Mouse (Mus musculus) G1E (cell line): ENCODE results near the gene App. TPM values are rescaled to one million over a fixed set of nuclear protein-coding genes. Genes with fewer than 3 reads are reported as not detected.

ENCODE experiments used
- ATAC-seq: 2 replicates; pipeline ENCODE4 v1.8.0; 2016; ENCODE audit warnings: mild to moderate bottlenecking; ENCODE audit not compliant: insufficient number of reproducible peaks, poor library complexity, low FRiP score, severe bottlenecking; ENCODE audit errors: extremely low read depth
- DNase-seq: peaks from one replicate; pipeline ENCODE4 v3.0.0; 2012; ENCODE audit warnings: low spot score
- H3K27me3 ChIP-seq: 2 replicates; pipeline ENCODE4 v1.6.1; 2012; ENCODE audit warnings: mild to moderate bottlenecking, low read length, inconsistent platforms; ENCODE audit not compliant: insufficient read depth
- H3K36me3 ChIP-seq: replicated peaks from 2 replicates; pipeline ENCODE3; 2012; ENCODE audit warnings: mild to moderate bottlenecking, inconsistent platforms
- H3K4me1 ChIP-seq: 2 replicates; pipeline ENCODE4 v1.6.1; 2012; ENCODE audit warnings: low read depth, low read length, inconsistent platforms, mixed read lengths; ENCODE audit not compliant: insufficient read depth
- H3K4me3 ChIP-seq: 2 replicates; pipeline ENCODE4 v1.5.1; 2012; ENCODE audit warnings: low read depth, mild to moderate bottlenecking, inconsistent platforms, low read length, moderate library complexity, mixed read lengths
- H3K9me3 ChIP-seq: replicated peaks from 2 replicates; pipeline ENCODE4 v1.6.1; 2012; ENCODE audit warnings: inconsistent platforms
- CTCF ChIP-seq: IDR thresholded peaks from 2 replicates; pipeline ENCODE4 v1.5.1; 2012; ENCODE audit warnings: low read depth, low read length, inconsistent platforms, mixed read lengths
- GATA1 ChIP-seq: IDR thresholded peaks from 2 replicates; pipeline ENCODE4 v1.6.1; 2012; ENCODE audit warnings: borderline replicate concordance, low read length, inconsistent platforms, mixed read lengths
- GATA2 ChIP-seq: IDR thresholded peaks from 2 replicates; pipeline ENCODE4 v1.6.1; 2012; ENCODE audit warnings: low read depth, low read length, inconsistent platforms, borderline replicate concordance
- POLR2AphosphoS5 ChIP-seq: IDR thresholded peaks from 2 replicates; pipeline ENCODE4 v1.6.1; 2012; ENCODE audit warnings: low read depth, low read length, inconsistent platforms; ENCODE audit not compliant: insufficient replicate concordance
- TAL1 ChIP-seq: conservative IDR thresholded peaks from 2 replicates; pipeline ENCODE4 v1.6.1; 2012; ENCODE audit warnings: low read depth, low read length, inconsistent platforms, mixed read lengths
- polyA plus RNA-seq: library from polyadenylated mRNA; stranded (reverse); fragments of >175 nt; gene quantifications from 2 replicates; pipeline ENCODE4 v1.2.3, GENCODE M21; 2012
- total RNA-seq, 2 experiments: library from RNA; stranded (forward) in 1 of 2; stranded (reverse) in 1 of 2; fragments of 200-1000 nt in 1 of 2; fragments of >200 nt in 1 of 2; fragmentation: Nextera tagmentation in 1 of 2; gene quantifications; 2 replicates each; pipeline ENCODE4 v1.2.3; 2014 to 2017

App gene
- total and polyA plus RNA-seq, 3 experiments, result 0.27 TPM; not detected in 2

DNA sequence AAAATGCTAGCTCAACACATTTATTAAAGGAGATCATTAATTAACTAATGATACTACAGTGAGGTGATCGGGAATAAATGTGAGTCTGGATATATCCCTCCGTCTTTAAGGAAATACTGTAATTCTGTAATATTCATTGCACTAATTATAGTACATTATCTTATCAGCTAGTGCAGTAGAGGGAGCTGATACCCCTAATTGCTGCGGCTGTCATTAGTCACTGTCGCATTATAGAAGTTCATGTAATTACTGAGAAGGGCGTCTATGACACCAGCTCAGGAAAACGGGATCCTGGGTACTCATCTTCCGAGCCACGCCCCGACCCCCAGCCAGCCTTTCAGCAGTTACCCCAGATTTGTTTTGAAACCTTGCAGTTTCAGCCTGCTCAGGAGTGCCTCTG is 209.6 kb downstream of the App start:
- TF ChIP-seq TAL1 (no peak), GATA2 (no peak), POLR2AphosphoS5 (no peak), CTCF (no peak), GATA1 (no peak)
- DNase-seq (no peak), ATAC-seq (no peak)
- peaks cover 57% of the 10 kb centered on the region for H3K9me3 ChIP-seq
- no peaks in the 10 kb centered on the region for H3K36me3 ChIP-seq
- no peak overlapping the region for H3K4me3 ChIP-seq
- H3K4me1 ChIP-seq, result no peaks in the 10 kb centered on the region
- H3K27me3 ChIP-seq, result no peaks in the 10 kb centered on the region

DNA sequence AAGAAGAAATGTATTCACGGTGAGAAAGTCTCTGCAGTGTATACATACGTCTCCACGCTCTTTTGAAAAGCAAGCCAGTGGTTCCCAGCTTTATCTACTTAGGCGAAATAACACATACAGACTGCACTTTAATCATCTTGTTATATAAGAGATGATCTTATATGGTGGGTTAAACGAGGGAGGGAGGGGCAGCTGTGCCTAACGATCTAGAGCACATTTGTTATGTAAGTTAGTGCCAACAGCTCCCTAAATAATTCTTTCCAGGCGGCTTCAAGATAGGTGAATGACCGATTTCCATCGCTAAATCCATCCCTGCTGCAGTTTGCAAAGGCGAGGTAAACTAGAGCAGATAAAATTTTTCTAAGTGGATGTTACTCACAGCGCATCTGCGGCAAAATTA is 210.0 kb downstream of the App start:
- Histone ChIP-seq H3K4me1 (no peaks in the 10 kb centered on the region), H3K36me3 (no peaks in the 10 kb centered on the region), H3K27me3 (no peaks in the 10 kb centered on the region), H3K9me3 (peaks cover 57% of the 10 kb centered on the region), H3K4me3 (no peak overlapping the region)
- DNase-seq (no peak), ATAC-seq (no peak)
- TF ChIP-seq TAL1, result no peak
- no peak for TF ChIP-seq POLR2AphosphoS5
- TF ChIP-seq GATA2, result no peak
- TF ChIP-seq CTCF, result no peak
- no peak for TF ChIP-seq GATA1

DNA sequence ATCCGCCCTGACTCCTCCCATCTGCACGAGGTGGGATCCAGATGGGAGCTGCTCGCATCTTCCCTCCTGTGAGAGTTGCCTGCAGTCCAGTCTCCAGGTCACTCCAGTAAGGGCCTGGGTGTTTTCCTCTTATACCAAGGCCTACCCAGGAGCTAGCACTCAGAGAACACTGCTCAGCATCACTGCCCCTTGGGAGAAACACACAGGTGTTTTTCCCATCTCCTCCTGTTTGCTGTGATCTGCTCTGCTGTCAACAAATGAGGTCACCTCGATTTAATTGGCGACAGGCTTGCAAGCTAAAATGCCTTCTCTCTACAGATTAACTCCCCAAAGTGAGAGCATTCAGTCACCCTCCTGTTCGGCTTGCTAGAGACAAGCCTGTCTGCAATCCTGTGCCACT is 216.3 kb downstream of the App start:
- ATAC-seq (no peak), DNase-seq (no peak)
- TF ChIP-seq GATA2 (no peak), GATA1 (no peak), CTCF (no peak), TAL1 (no peak), POLR2AphosphoS5 (no peak)
- H3K9me3 ChIP-seq, result peaks cover 46% of the 10 kb centered on the region
- H3K4me1 ChIP-seq, result no peaks in the 10 kb centered on the region
- no peak overlapping the region for H3K4me3 ChIP-seq
- H3K27me3 ChIP-seq, result no peaks in the 10 kb centered on the region
- no peaks in the 10 kb centered on the region for H3K36me3 ChIP-seq

DNA sequence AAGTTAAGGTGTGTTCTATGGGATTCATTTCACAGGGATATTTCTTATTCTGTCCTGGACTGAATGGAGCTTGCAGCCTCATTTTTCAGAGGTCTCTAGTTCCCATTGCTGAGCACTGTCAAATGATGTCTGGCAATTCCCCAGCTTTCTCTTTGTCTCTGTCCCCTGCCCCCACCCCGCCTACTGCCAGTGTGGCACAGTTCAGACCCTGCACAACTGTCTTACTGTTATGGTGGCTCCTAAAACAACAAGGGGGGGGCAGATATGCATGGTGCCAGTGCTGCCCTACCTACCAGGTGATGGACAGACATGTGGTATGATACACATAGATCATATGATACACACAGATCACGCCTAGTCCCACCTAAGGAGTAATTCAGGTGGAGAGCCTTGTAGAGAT is 216.9 kb downstream of the App start:
- H3K27me3 ChIP-seq, result no peaks in the 10 kb centered on the region
- no peaks in the 10 kb centered on the region for H3K36me3 ChIP-seq
- H3K4me1 ChIP-seq, result no peaks in the 10 kb centered on the region
- H3K9me3 ChIP-seq, result peaks cover 46% of the 10 kb centered on the region
- H3K4me3 ChIP-seq, result no peak overlapping the region
- DNase-seq, result no peak
- TF ChIP-seq TAL1, result no peak
- TF ChIP-seq POLR2AphosphoS5, result no peak
- no peak for TF ChIP-seq CTCF
- no peak for TF ChIP-seq GATA1
- TF ChIP-seq GATA2, result no peak
- ATAC-seq, result no peak

DNA sequence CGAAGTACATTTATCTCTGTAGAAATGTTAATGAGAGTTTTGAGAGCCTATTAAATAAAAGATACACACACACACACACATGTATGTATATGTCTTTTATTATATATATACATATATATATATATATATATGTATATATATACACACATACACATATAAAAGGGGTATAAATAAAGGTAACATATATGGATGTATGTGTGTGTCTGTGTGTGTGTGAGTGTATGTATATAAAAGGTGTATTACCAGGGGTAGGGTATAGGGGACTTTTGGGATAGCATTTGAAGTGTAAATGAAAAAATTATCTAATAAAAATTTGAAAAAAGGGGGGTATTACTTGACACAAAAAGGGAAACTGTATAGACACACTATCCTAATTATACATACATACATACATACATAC is 217.7 kb downstream of the App start:
- DNase-seq, result no peak
- H3K4me3 ChIP-seq, result no peak overlapping the region
- peaks cover 46% of the 10 kb centered on the region for H3K9me3 ChIP-seq
- H3K27me3 ChIP-seq, result no peaks in the 10 kb centered on the region
- H3K4me1 ChIP-seq, result no peaks in the 10 kb centered on the region
- ATAC-seq, result no peak
- TF ChIP-seq GATA2, result no peak
- TF ChIP-seq GATA1, result no peak
- no peak for TF ChIP-seq CTCF
- H3K36me3 ChIP-seq, result no peaks in the 10 kb centered on the region

DNA sequence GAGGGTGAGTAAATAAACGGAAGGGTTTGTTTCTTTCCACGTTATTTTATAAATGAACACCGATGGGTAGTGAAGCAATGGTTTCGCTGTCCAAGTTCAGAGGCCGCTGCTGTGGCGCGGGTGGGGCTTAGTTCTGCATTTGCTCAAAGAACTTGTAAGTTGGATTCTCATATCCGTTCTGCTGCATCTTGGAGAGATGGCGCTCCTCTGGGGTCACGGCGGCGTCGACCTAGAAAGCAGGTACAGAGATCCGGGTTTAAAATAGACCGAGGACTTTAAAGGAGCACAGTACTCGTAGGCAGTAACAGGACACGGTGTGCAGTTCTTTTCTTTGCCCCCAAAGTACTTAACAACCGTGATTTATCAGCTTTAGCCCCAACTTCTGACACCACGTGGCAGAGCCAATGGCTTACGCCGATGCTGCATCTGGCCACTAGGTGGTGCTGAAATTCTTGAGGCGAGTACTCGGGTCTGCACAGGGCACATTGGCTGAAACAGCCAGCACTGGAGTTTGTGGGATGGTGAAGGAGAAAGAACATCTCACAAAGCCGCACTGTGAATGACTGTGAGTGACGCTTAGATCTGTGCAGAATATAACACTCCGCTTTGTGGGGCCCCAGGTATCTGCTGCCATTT is 218.2 kb downstream of the App start:
- no peaks in the 10 kb centered on the region for H3K36me3 ChIP-seq
- ATAC-seq (no peak; the same call in 1 of the 2 replicates), DNase-seq (no peak)
- no peaks in the 10 kb centered on the region for H3K4me1 ChIP-seq
- TF ChIP-seq GATA1 (no peak), CTCF (no peak), GATA2 (no peak), POLR2AphosphoS5 (no peak), TAL1 (no peak)
- H3K4me3 ChIP-seq, result no peak overlapping the region
- H3K27me3 ChIP-seq, result no peaks in the 10 kb centered on the region
- H3K9me3 ChIP-seq, result peaks cover 45% of the 10 kb centered on the region
